Mouse (Mus musculus): ENCODE results near the gene Gm49361. TPM values are rescaled to one million over a fixed set of nuclear protein-coding genes. Genes with fewer than 3 reads are reported as not detected.
"Not testable (repeated sequence)": the region's sequence is repeated elsewhere in the genome, so short reads cannot be mapped to it uniquely, and the experiment has no call there.

Gene Gm49361
- total RNA-seq, 2 experiments from 2014 or later = 3.3 to 3.4 TPM

- no peak for DNase-seq (ENCODE audit: low spot score in 2 of 2)
These were observed 53.3 kb downstream of the Gm49361 start for GRCm38 (mm10) chr14:57692517-57693130.

- no peak for DNase-seq (ENCODE audit: low spot score in 2 of 2)
These were observed 54.6 kb downstream of the Gm49361 start for GRCm38 (mm10) chr14:57691316-57691715.

DNA sequence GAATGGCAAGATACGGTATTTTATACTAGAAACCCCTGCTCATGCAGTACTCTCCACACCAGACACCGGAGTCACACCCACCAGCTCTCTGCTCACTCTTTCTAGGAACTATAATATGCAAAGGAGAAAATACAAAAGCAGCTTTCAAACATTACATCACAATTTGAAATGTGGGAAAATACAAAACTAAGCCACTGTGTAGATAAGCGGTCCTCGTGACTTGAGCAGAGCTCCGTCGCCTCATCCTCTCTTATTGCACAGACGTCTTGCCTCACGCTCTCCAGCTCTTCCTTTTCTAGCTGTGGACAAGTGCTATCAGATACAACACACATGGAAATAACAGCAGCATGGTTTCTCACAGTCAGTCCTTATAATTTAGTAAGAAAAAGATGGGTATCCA lies 55.2 kb downstream of the Gm49361 start:
- no peak for DNase-seq (ENCODE audit: low spot score in 2 of 2)

- not testable (repeated sequence) for DNase-seq (ENCODE audit: low spot score in 2 of 2)
These were observed 57.8 kb downstream of the Gm49361 start for GRCm38 (mm10) chr14:57688066-57688465.

GRCm38 (mm10) chr14:57687441-57687840 lies 58.5 kb downstream of the Gm49361 start:
- DNase-seq (ENCODE audit: low spot score in 2 of 2) = no peak

GRCm38 (mm10) chr14:57686647-57687046 lies 59.3 kb downstream of the Gm49361 start:
- DNase-seq (ENCODE audit: low spot score in 2 of 2) = no peak

DNA sequence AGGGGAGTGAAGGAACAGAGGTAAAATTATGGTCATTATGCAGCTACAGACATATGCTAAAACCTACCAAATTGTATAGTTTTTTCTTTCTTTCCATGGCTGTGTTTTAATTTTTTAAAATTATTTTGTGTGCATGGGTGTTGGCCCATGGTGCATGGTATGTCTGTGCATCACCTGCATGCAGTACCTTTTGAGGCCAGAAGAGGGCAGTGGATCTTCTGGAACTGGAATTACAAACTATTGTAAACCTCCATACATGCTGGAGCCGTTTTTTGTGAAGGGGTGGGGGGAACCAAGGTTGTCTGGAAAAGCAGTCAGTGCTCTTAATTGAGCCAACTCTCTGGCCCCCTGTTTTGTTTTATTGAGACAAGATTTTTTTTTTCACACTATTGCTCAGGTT lies 61.3 kb downstream of the Gm49361 start:
- peak; percentile 46 to 69 for DNase-seq (ENCODE audit: low spot score in 2 of 2)

DNA sequence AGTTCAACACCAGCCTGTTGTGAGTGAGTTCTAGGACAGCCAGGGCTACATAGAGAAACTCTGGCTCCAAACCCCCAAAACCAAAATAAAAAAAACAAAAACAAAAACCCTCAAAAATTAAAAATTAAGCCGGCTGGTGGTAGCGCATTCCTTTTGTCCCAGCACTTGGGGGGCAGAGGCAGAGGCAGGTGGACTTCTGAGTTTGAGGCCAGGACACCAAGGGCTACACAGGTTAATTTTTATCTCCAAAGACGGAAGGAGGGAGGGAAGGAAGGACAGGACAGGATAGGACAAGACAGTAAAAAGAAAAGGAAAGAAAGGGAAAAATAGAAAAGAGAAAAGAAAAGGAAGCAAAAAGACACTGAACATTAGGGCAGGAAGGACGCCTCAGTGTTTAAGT lies 63.2 kb downstream of the Gm49361 start:
- DNase-seq (ENCODE audit: low spot score in 2 of 2) = no peak

DNA sequence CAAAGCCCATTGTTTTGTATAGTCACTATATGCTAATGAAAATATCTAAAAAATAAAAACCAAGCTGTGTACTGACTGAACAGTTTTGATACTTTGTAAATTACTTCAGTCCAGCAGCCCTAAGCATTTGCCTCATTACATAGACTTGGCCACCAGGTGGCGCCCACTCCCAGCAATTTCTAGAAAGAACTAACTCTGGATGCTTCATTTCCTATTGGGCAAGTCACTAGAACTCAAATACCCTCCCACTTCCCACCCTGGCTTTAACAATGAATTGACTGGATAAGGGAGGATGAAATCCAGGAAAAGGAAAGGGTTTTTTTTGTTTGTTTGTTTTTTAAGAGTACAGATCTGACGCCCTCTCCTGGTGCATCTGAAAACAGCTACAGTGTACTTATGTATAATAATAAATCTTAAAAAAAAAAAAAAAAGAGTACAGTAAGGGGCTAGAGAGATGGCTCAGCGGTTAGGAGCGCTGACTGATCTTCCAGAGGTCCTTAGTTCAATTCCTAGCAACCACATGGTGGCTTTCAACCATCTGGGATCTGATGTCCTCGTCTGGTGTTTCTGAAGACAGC lies 65.9 kb downstream of the Gm49361 start:
- DNase-seq (ENCODE audit: low spot score in 2 of 2) = peak; percentile 80 to 85

DNA sequence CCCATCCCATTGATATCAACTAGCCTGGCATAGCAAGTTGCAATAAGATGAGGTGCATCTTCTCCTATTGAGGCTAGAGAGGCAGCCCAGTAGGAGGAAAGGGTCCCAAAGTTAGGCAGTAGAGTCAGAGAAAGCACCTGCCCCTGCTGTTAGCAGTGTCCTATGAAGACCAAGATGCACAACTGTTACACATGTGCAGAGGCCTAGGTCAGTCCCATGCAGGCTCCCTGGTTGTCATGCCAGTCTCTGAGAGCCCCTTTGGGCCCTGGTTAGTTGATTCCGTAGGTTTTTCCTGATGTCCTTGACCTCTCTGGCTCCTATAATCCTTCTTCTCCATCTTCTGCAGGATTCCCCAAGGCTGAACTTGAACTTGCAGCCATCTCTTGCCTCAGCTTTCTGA lies 66.4 kb downstream of the Gm49361 start:
- DNase-seq (ENCODE audit: low spot score in 2 of 2) = no peak

DNA sequence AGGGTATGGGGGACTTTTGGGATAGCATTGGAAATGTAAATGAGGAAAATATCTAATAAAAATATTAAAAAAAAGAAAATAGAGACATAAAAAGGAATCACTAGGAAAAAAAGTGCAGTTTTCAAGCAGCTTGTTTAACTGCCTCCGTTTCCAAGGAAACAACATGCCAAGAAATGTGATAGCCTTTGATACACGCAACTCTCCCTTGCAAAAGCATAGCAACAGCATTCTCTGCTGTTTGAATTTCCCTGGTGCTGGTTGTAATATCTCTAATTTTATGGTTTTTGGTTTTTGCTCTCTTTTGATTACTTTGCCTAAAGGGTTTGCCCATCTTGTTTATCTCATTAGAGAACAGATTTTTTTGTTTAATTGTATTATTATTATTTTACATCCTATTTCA lies 70.4 kb downstream of the Gm49361 start:
- DNase-seq (ENCODE audit: low spot score in 2 of 2) = no peak

- no peak for DNase-seq (ENCODE audit: low spot score in 2 of 2)
These were observed 80.3 kb downstream of the Gm49361 start for GRCm38 (mm10) chr14:57665628-57665950.

DNA sequence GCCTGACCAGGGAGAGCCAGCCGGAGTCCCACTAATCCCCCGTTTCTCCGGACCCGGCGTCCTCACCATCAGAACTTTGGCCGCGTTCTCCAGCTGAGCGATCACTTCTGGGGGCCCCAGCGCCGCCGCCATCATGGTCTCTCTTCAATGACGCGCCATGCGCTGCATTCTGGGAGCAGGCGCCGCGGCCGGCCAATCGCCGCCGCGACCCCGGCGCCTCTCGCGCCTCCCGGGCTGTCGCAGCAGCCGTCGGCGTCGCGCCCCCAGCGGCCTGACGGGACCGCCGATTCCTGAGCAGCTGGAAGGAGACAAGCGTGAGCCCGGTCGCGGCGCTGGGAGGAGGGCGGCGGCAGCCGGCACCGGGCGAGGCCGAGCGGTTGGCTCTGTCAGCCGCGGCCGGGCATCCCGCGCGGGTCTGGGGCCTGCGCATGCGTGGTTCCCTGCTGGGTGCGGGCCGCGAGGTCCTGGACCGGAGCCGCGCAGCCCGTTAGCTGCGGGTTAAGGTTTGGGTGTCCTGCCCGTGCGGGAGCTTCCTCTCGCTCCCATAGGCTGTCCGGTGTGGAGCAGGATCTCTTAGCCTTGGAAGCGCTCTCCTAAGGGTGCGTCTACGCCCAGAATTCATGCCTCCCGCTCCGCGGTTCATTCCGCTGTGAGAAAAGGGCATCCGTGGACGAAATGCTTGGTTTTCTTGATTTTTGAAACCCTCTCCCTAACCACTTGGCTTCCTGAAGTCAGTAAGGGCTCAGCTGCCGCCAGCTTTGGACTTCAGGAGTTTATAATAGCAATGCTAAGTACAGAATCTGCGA lies 80.9 kb downstream of the Gm49361 start, which contains the start of gene Xpo4:
Gene Xpo4 (minus strand): TSS at position 609 of the 806 bp plus-strand sequence.
- DNase-seq (ENCODE audit: low spot score in 2 of 2) = peak; percentile 83 to 85

DNA sequence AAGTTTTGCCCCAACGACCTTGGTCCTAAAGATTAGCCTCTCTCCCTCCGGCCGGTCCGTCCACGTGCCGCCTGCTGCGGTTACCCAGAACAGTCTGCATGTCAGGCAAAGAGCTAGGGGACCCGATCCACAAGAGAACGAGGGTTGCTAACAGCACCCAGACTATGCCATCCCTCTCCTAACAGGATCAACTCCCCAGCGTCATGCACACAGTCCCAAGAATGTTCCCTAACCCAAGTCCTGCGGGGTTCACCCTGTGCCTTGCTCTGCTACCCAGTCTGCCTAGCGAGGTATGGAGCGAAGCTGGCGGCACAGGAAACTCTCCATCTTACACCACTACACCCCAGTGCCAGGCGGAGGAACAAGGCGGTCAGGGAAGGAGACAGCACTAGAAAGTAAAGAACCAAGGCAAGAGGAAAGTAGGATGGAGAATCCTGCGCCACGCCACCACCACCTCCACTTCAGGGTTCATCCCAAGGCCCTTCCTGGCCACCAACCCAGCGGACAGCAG lies 81.5 kb downstream of the Gm49361 start:
- DNase-seq (ENCODE audit: low spot score in 2 of 2) = peak; percentile 48 to 66

DNA sequence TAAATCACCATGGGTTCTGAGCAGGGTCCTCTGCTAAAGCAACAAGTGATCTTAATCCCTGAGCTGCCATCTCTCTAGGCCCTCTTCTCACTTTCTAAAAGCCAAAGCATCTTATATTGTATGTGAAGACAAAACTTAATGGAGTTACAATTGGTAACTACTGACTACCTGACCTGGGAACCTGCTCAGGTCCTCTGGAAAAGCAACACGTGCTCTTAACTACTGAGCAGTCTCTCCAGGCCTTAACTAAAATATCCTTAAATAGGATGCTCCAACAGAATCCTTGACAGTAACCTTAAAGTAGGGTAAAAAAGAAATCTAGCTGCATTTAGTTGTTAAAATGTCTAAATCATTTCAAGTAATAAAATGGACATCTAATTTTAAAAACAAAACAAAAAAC lies 82.3 kb downstream of the Gm49361 start:
- no peak for DNase-seq (ENCODE audit: low spot score in 2 of 2)

DNA sequence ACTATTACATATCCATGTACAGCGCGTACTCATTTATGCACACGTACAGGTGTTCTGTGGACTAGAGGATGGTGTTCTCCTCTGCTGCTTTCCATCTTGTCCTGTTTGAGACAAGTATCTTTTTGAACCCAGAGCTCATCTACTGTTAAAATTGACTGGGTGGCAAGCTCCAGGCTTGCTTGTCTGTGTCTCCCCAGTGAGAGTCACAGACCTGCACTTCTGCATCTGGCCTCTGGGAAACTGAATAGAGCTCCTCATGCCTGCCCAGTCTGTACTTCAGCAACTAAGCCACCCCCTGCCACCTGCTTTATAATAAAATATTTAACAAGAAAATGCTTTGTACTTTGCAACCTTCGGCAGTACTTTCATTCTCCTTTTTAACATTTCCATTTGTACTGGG lies 87.6 kb downstream of the Gm49361 start:
- no peak for DNase-seq (ENCODE audit: low spot score in 2 of 2)

DNA sequence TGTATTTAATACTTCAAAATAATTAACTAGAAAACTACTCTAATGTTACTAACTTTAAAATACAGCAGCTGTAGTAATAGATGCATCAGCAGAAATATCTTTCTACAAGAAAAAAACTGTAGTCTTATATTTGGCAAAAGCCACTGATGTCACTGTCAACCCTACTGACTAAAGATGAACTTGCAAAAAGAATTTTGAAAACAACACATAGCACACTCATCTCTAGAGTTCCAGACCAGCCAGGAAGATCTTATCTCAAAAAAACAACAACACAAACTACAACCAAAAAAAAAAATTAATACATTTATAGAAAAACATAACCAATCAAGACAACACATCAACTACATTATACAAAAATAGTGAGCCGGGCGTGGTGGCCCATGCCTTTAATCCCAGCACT lies 88.4 kb downstream of the Gm49361 start:
- DNase-seq (ENCODE audit: low spot score in 2 of 2) = no peak

- DNase-seq (ENCODE audit: low spot score in 2 of 2) = not testable (repeated sequence)
These were observed 89.4 kb downstream of the Gm49361 start for GRCm38 (mm10) chr14:57656519-57656918.

DNA sequence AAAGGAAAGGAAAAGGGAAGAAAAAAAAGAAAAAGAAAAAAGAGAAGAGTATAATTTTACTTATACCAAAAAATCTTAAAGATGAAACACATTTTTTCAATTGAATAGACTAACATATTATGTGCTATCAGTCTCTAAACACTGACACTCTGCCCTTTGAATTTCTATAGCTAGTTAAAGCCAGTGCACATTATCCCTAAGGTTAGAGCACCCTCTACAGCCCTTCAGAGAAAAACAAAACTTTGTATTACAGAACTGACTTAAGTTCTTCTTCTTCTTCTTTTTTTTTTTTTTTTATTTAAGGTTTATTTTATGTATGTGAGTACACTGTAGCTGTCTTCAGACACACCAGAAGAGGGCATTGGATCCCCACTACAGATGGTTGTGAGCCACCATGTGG lies 96.4 kb downstream of the Gm49361 start:
- no peak for DNase-seq (ENCODE audit: low spot score in 2 of 2)

DNA sequence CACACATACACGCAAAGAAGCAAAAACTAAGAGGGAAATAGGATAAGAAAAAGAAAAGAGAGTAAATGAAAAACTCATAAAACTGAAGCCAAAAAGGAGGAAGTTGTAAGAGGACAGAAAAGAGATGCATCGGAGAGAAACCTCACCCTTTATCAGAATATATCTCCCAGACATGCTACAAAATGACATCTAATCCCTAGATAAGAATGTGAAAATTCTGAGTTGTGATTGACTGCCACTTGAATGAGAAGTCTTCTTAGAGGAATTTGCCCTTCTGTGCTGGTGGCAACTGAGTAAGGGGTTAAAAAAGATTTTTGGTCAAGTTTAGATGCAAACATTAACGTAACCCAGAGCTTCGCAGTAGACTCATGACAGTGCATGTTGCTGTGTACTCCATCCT lies 99.7 kb downstream of the Gm49361 start:
- DNase-seq (ENCODE audit: low spot score in 2 of 2) = no peak

- no peak for DNase-seq (ENCODE audit: low spot score in 2 of 2)
These were observed 106.8 kb downstream of the Gm49361 start for GRCm38 (mm10) chr14:57639153-57639552.

DNA sequence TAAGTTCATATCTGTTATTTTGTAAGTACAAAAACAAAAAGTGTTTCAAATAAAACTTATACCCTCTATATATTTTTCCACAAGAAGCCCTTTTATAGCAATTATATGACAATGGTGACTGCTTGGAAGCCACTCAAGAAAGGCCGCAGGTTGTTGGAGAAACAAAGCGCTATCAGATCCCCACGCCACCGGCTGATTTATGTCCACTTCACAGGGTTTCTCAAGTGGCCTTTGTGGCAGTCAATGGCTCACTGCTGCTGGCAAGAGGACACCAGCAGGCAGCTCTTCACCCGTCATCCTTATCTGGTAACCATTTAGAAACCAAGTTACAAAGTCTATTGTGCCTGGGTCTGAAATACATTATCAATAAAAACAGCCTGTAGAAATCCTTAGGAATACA lies 111.8 kb downstream of the Gm49361 start:
- no peak for DNase-seq (ENCODE audit: low spot score in 2 of 2)
